Mouse (Mus musculus): ENCODE results near the gene Tescl. TPM values are rescaled to one million over a fixed set of nuclear protein-coding genes. Genes with fewer than 3 reads are reported as not detected.

The Tescl gene
- total and polyA plus RNA-seq, 2 experiments, result not detected

- TF ChIP-seq POLR2A (IDR thresholded peaks at IDR 0.05; ENCODE audit: extremely low read depth, insufficient read depth, low read length), result no peak
- no peak for TF ChIP-seq CTCF (IDR thresholded peaks at IDR 0.05; ENCODE audit: low read depth, low read length)
- Histone ChIP-seq H3K4me1 (ENCODE audit: control insufficient read depth, insufficient read depth, low read length) (no peaks in the 10 kb centered on the region), H3K79me2 (ENCODE audit: control insufficient read depth, insufficient read depth, low read length) (no peaks in the 10 kb centered on the region), H3K36me3 (ENCODE audit: control insufficient read depth, insufficient read depth, low read length) (peaks cover 3% of the 10 kb centered on the region; the same call in 1 of the 2 replicates), H3K9ac (ENCODE audit: low read depth, low read length) (no peak overlapping the region), H3K27ac (replicated peaks; ENCODE audit: insufficient read depth, low read depth, low read length) (no peak overlapping the region), H3K27me3 (ENCODE audit: control insufficient read depth, insufficient read depth, low read length) (no peaks in the 10 kb centered on the region), H3K4me3 (ENCODE audit: insufficient read depth, low read depth, low read length) (no peak overlapping the region)
- DNase-seq (ENCODE audit: extremely low read depth, low read depth, low spot score), result no peak
- WGBS, result 92% methylated on average over 15 of the region's 15 CpGs
Observed at GRCm38 (mm10) chr7:24297361-24298095, 36.2 kb downstream of the Tescl start.

DNA sequence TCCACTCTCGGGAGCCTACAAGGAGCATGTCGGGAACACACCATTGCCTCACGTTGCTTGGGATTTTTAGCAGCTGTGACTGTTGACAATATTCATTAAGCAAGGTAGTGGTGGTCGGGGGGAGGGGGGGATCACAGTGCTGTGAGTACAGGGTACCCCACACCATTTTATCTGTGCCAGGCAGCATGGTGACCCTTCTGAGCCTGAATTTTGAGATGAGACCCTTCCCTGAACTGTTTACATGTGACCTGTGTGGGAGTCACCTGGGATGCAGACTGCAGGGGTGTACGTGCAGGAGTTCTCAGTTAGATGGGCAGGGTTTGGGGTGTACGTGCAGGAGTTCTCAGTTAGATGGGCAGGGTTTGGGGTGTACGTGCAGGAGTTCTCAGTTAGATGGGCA, 37.4 kb downstream of the Tescl start:
- DNase-seq (ENCODE audit: extremely low read depth, low read depth, low spot score), result no peak
- Histone ChIP-seq H3K4me1 (ENCODE audit: control insufficient read depth, insufficient read depth, low read length) (no peaks in the 10 kb centered on the region), H3K9ac (ENCODE audit: low read depth, low read length) (no peak overlapping the region), H3K4me3 (ENCODE audit: insufficient read depth, low read depth, low read length) (no peak overlapping the region), H3K27me3 (ENCODE audit: control insufficient read depth, insufficient read depth, low read length) (no peaks in the 10 kb centered on the region), H3K27ac (replicated peaks; ENCODE audit: insufficient read depth, low read depth, low read length) (no peak overlapping the region), H3K36me3 (ENCODE audit: control insufficient read depth, insufficient read depth, low read length) (peaks cover 2% of the 10 kb centered on the region; the same call in 1 of the 2 replicates), H3K79me2 (ENCODE audit: control insufficient read depth, insufficient read depth, low read length) (no peaks in the 10 kb centered on the region)
- TF ChIP-seq CTCF (IDR thresholded peaks at IDR 0.05; ENCODE audit: low read depth, low read length), result no peak
- TF ChIP-seq POLR2A (IDR thresholded peaks at IDR 0.05; ENCODE audit: extremely low read depth, insufficient read depth, low read length), result no peak
- 96% methylated on average over 7 of the region's 7 CpGs for WGBS

DNA sequence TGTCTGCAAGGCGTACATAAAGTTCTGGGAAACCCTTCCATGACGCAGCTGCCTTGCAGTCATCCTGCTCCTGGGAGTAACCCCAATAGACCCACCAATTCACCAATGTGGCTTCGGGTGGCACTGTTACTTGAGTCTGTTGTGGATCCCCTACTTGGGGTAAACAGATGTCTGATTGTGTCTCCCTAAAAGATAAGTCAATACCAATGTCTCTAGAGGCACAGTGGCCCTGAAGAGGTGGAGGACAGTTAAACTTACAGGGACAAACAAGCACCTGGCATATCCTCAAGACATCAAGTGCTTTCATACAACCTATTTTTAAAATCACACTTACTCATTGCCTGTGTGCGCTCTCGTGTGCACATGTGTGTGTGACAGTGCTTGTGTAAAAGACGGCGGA, 38.4 kb downstream of the Tescl start:
- H3K36me3 ChIP-seq (ENCODE audit: control insufficient read depth, insufficient read depth, low read length), result peaks cover 2% of the 10 kb centered on the region; the same call in 1 of the 2 replicates

GRCm38 (mm10) chr7:24294763-24295162, 39.0 kb downstream of the Tescl start:
- TF ChIP-seq CTCF (IDR thresholded peaks at IDR 0.05; ENCODE audit: low read depth, low read length) (no peak), POLR2A (IDR thresholded peaks at IDR 0.05; ENCODE audit: extremely low read depth, insufficient read depth, low read length) (no peak)
- DNase-seq (ENCODE audit: extremely low read depth, low read depth, low spot score), result no peak
- Histone ChIP-seq H3K4me3 (ENCODE audit: insufficient read depth, low read depth, low read length) (no peak overlapping the region), H3K4me1 (ENCODE audit: control insufficient read depth, insufficient read depth, low read length) (no peaks in the 10 kb centered on the region), H3K27ac (replicated peaks; ENCODE audit: insufficient read depth, low read depth, low read length) (no peak overlapping the region), H3K79me2 (ENCODE audit: control insufficient read depth, insufficient read depth, low read length) (no peaks in the 10 kb centered on the region), H3K27me3 (ENCODE audit: control insufficient read depth, insufficient read depth, low read length) (no peaks in the 10 kb centered on the region), H3K9ac (ENCODE audit: low read depth, low read length) (no peak overlapping the region), H3K36me3 (ENCODE audit: control insufficient read depth, insufficient read depth, low read length) (peaks cover 2% of the 10 kb centered on the region; the same call in 1 of the 2 replicates)
- WGBS, result 96% methylated on average over 4 of the region's 4 CpGs

More for the DNA sequence above, 38.4 kb downstream of the Tescl start:
- no peak for DNase-seq (ENCODE audit: extremely low read depth, low read depth, low spot score)
- H3K27ac ChIP-seq (replicated peaks; ENCODE audit: insufficient read depth, low read depth, low read length), result no peak overlapping the region
- H3K79me2 ChIP-seq (ENCODE audit: control insufficient read depth, insufficient read depth, low read length), result no peaks in the 10 kb centered on the region
- H3K27me3 ChIP-seq (ENCODE audit: control insufficient read depth, insufficient read depth, low read length), result no peaks in the 10 kb centered on the region
- no peak for TF ChIP-seq CTCF (IDR thresholded peaks at IDR 0.05; ENCODE audit: low read depth, low read length)
- TF ChIP-seq POLR2A (IDR thresholded peaks at IDR 0.05; ENCODE audit: extremely low read depth, insufficient read depth, low read length), result no peak
- 97% methylated on average over 7 of the region's 7 CpGs for WGBS
- no peak overlapping the region for H3K9ac ChIP-seq (ENCODE audit: low read depth, low read length)
- no peak overlapping the region for H3K4me3 ChIP-seq (ENCODE audit: insufficient read depth, low read depth, low read length)
- no peaks in the 10 kb centered on the region for H3K4me1 ChIP-seq (ENCODE audit: control insufficient read depth, insufficient read depth, low read length)

GRCm38 (mm10) chr7:24293061-24293851, 40.5 kb downstream of the Tescl start:
- Histone ChIP-seq H3K4me1 (ENCODE audit: control insufficient read depth, insufficient read depth, low read length) (no peaks in the 10 kb centered on the region), H3K27ac (replicated peaks; ENCODE audit: insufficient read depth, low read depth, low read length) (no peak overlapping the region), H3K27me3 (ENCODE audit: control insufficient read depth, insufficient read depth, low read length) (no peaks in the 10 kb centered on the region), H3K36me3 (ENCODE audit: control insufficient read depth, insufficient read depth, low read length) (peaks cover 2% of the 10 kb centered on the region; the same call in 1 of the 2 replicates), H3K79me2 (ENCODE audit: control insufficient read depth, insufficient read depth, low read length) (no peaks in the 10 kb centered on the region), H3K4me3 (ENCODE audit: insufficient read depth, low read depth, low read length) (no peak overlapping the region), H3K9ac (ENCODE audit: low read depth, low read length) (no peak overlapping the region)
- 77% methylated on average over 12 of the region's 12 CpGs for WGBS
- no peak for DNase-seq (ENCODE audit: extremely low read depth, low read depth, low spot score)
- no peak for TF ChIP-seq POLR2A (IDR thresholded peaks at IDR 0.05; ENCODE audit: extremely low read depth, insufficient read depth, low read length)
- no peak for TF ChIP-seq CTCF (IDR thresholded peaks at IDR 0.05; ENCODE audit: low read depth, low read length)
